Mouse (Mus musculus) heart, adult 2 months (tissue): ENCODE data around the gene Nhsl2.
A peak's percentile ranks its signal among the peaks of the same experiment; 100 is the strongest.

Source experiments
- CTCF ChIP-seq: fragments of 200-600 bp; IDR thresholded peaks from 2 replicates; pipeline ENCODE4 v1.8.1; 2022; ENCODE audit warnings: antibody characterized with exemption, mild to moderate bottlenecking, moderate library complexity
- POLR2A ChIP-seq: fragments of 200-500 bp; IDR thresholded peaks from 2 replicates; pipeline ENCODE4 v1.6.1; 2011; ENCODE audit warnings: mild to moderate bottlenecking, low read depth, low read length, control low read depth; ENCODE audit not compliant: insufficient read depth

DNA sequence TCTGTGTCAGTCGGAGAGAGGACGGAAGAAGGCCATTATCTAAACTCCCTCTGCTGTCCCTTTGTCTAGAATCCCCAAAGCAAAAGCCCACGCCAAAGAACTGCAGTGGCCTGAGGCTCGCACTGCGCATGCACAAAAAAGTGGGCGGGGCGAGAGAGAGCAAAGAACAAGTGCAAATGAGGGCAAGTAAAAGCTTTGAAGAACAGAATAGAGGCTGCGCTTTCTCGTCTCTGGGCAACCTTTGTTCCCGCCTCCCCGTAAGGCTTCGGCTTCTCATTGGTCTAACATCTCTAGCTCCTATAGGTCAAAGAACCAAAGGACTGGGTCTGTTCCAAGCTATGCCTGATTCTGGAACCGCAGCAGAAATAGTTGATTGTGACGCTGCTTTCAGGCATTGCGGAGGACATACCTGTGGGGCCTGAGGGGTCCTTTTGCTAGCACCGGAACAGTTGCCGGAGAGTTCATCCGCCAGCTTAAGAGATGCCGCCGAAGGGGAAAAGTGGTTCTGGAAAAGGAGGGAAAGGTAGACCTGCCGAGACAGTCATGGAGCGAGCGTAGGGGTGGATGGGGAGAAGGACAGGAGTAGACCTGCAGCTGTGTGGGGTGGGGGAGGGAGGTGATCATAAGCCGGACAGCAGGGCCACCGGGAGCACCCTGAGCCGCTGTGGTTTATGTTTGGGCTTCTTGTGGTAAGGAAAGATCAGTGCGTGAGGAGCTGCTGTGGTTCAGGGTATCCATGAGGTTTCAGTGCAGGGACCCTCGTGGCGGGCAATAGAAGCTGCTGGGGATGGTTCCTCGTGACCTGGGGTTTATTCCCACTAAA is 270.1 kb downstream of the Nhsl2 start, which contains the start of gene Pin4:
- TF ChIP-seq POLR2A (peak; percentile 62), CTCF (peak; percentile 43)
